24 mouse cellular contexts compared by ENCODE assay signal in genomic region chr2:159235000-159235399, GRCm38 (mm10).
A peak's percentile ranks its signal among the peaks of the same experiment; 100 is the strongest.
DNase-seq lines count a peak whose midpoint lies in the region; ATAC-seq lines count a peak whose summit lies in the region.
"Had no signal": no experiment of that assay in that cellular context is flagged by ENCODE, and none has a peak within 500 bp of the region (broad histone marks: within the 10 kb centered on the region; RNA-seq: fewer than 3 reads in every experiment).

No protein-coding gene starts in this region.

- H3K9ac ChIP-seq in hindbrain, embryonic 12.5 days, result no peak overlapping the region
- H3K9ac ChIP-seq in forebrain, embryonic 11.5 days (ENCODE audit: low read length), result no peak overlapping the region
- H3K9ac ChIP-seq in kidney, embryonic 14.5 days (ENCODE audit: low read depth, low read length), result no peak overlapping the region
- H3K9ac ChIP-seq: heart, embryonic 13.5 days; neural tube, embryonic 12.5 days had no signal

- no peak overlapping the region for H3K4me2 ChIP-seq in hindbrain, embryonic 12.5 days (replicated peaks)
- H3K4me2 ChIP-seq in forebrain, embryonic 11.5 days (ENCODE audit: low read depth, low read length, severe bottlenecking), result no peak overlapping the region
- H3K4me2 ChIP-seq in kidney, embryonic 14.5 days (replicated peaks; ENCODE audit: low read depth, low read length), result no peak overlapping the region
- H3K4me2 ChIP-seq: heart, embryonic 13.5 days; liver, embryonic 11.5 days; neural tube, embryonic 12.5 days had no signal

- intact Hi-C loops in left cerebral cortex, postnatal 36 days (cut with DNase I), result no loop called here

- H3K36me3 ChIP-seq in hindbrain, embryonic 12.5 days, result no peaks in the 10 kb centered on the region
- no peaks in the 10 kb centered on the region for H3K36me3 ChIP-seq in hindbrain, embryonic 10.5 days
- no peaks in the 10 kb centered on the region for H3K36me3 ChIP-seq in forebrain, embryonic 11.5 days (ENCODE audit: control insufficient read depth, insufficient read depth, low read length)
- no peaks in the 10 kb centered on the region for H3K36me3 ChIP-seq in kidney, embryonic 14.5 days (ENCODE audit: control insufficient read depth, insufficient read depth, low read length)
- H3K36me3 ChIP-seq: heart, embryonic 13.5 days; neural tube, embryonic 12.5 days had no signal

- WGBS in hindbrain, embryonic 12.5 days, result 14% methylated on average over 6 of the region's 6 CpGs
- 20% methylated on average over 6 of the region's 6 CpGs for WGBS in hindbrain, embryonic 10.5 days
- WGBS in forebrain, embryonic 11.5 days, result 17% methylated on average over 6 of the region's 6 CpGs
- whole genome bisulfite sequencing in kidney, embryonic 14.5 days, result 53% methylated on average over 6 of the region's 6 CpGs

- no peak for DNase-seq in hindbrain, embryonic 10.5 days (ENCODE audit: low spot score)
- DNase-seq in right cerebral cortex, adult 18-20 months, result peak; percentile 1
- no peak for DNase-seq in right cerebral cortex, postnatal 36 days (ENCODE audit: low spot score in 2 of 2)
- peak; percentile 52 for DNase-seq in forebrain, embryonic 11.5 days (ENCODE audit: low spot score)
- no peak for DNase-seq in adipocyte (ENCODE audit: low spot score)
- no peak for DNase-seq in left cerebral cortex, postnatal 36 days (ENCODE audit: low spot score in 2 of 2)
- DNase-seq: adrenal gland, postnatal 36 days; cerebellum, postnatal 14 days; heart, postnatal 36 days; kidney, adult 8-10 months; kidney, postnatal 36 days; layer of hippocampus, postnatal 36 days; left cerebral cortex, postnatal 4 days; lung, adult 2 months; lung, postnatal 36 days; right cerebral cortex, postnatal 14 days; thymus, postnatal 14 days had no signal

- H3K27me3 ChIP-seq in hindbrain, embryonic 12.5 days, result no peaks in the 10 kb centered on the region
- no peaks in the 10 kb centered on the region for H3K27me3 ChIP-seq in hindbrain, embryonic 10.5 days (ENCODE audit: insufficient read depth, poor library complexity, severe bottlenecking)
- no peaks in the 10 kb centered on the region for H3K27me3 ChIP-seq in forebrain, embryonic 11.5 days (ENCODE audit: control insufficient read depth, insufficient read depth, low read length)
- no peaks in the 10 kb centered on the region for H3K27me3 ChIP-seq in kidney, embryonic 14.5 days (ENCODE audit: control insufficient read depth, insufficient read depth, low read length)
- H3K27me3 ChIP-seq: heart, embryonic 13.5 days; neural tube, embryonic 12.5 days had no signal

- H3K27ac ChIP-seq in hindbrain, embryonic 12.5 days, result no peak overlapping the region
- H3K27ac ChIP-seq in hindbrain, embryonic 10.5 days, result no peak overlapping the region
- H3K27ac ChIP-seq in forebrain, embryonic 11.5 days (ENCODE audit: low read depth, low read length), result no peak overlapping the region
- H3K27ac ChIP-seq in kidney, embryonic 14.5 days (ENCODE audit: low read depth, low read length), result no peak overlapping the region
- H3K27ac ChIP-seq: heart, embryonic 13.5 days; neural tube, embryonic 12.5 days; stomach, postnatal 0 days had no signal

- H3K4me1 ChIP-seq in hindbrain, embryonic 12.5 days, result peaks cover 4% of the 10 kb centered on the region; the same call in 1 of the 2 replicates
- peaks cover 10% of the 10 kb centered on the region for H3K4me1 ChIP-seq in hindbrain, embryonic 10.5 days (replicated peaks)
- no peaks in the 10 kb centered on the region for H3K4me1 ChIP-seq in forebrain, embryonic 11.5 days (replicated peaks; ENCODE audit: control insufficient read depth, insufficient read depth, low read length)
- H3K4me1 ChIP-seq in kidney, embryonic 14.5 days (ENCODE audit: control insufficient read depth, insufficient read depth, low read length), result no peaks in the 10 kb centered on the region
- H3K4me1 ChIP-seq: heart, embryonic 13.5 days; neural tube, embryonic 12.5 days had no signal

- peak; percentile 67 for ATAC-seq in hindbrain, embryonic 12.5 days (ENCODE audit: low FRiP score)
- peak; percentile 84 for ATAC-seq in forebrain, embryonic 11.5 days (replicated peaks; ENCODE audit: low FRiP score)
- ATAC-seq in kidney, embryonic 14.5 days (ENCODE audit: low FRiP score, low TSS enrichment), result no peak

- H3K4me3 ChIP-seq in hindbrain, embryonic 12.5 days, result no peak overlapping the region
- no peak overlapping the region for H3K4me3 ChIP-seq in hindbrain, embryonic 10.5 days
- no peak overlapping the region for H3K4me3 ChIP-seq in forebrain, embryonic 11.5 days (ENCODE audit: low read depth, low read length)
- H3K4me3 ChIP-seq in kidney, embryonic 14.5 days (ENCODE audit: low read length), result no peak overlapping the region
- H3K4me3 ChIP-seq: erythroblast, embryonic 14.5 days; heart, embryonic 13.5 days; neural tube, embryonic 12.5 days had no signal

- H3K9me3 ChIP-seq in hindbrain, embryonic 12.5 days (replicated peaks), result no peaks in the 10 kb centered on the region
- no peaks in the 10 kb centered on the region for H3K9me3 ChIP-seq in hindbrain, embryonic 10.5 days
- no peaks in the 10 kb centered on the region for H3K9me3 ChIP-seq in forebrain, embryonic 11.5 days (ENCODE audit: control insufficient read depth, low read length)
- no peaks in the 10 kb centered on the region for H3K9me3 ChIP-seq in kidney, embryonic 14.5 days (ENCODE audit: control insufficient read depth, low read length)
- H3K9me3 ChIP-seq: heart, embryonic 13.5 days; neural tube, embryonic 12.5 days had no signal

Comparison
In these comparisons a context has a peak if more than half of its experiments do, and no peak if none do; other contexts are left out.
1. DNase-seq: peak in right cerebral cortex, adult 18-20 months (single experiment) and forebrain, embryonic 11.5 days (single experiment); none in hindbrain, embryonic 10.5 days (single experiment), right cerebral cortex, postnatal 36 days (0 of 2), adipocyte (single experiment) and left cerebral cortex, postnatal 36 days (0 of 2).